Mouse (Mus musculus): ENCODE measurements around the gene Tmem97.
"Not testable (repeated sequence)": the region's sequence is repeated elsewhere in the genome, so short reads cannot be mapped to it uniquely, and the experiment has no call there.

Tmem97 gene

DNA sequence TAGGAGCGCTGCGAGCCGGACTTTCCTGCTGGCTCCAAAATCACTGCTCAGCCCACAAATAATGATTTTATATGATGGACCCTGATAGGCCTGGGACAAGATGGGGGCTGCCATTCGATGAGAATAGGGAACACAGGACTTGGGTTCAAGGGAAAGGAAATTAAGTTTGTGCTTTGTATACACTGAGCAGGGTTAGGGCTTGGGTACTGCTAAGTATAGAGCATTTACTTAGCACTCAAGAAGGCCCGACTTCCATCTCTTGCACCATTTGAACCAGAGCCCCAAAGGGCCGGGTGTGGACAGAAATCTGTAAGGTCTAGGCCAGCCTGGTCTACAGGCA is 452 bp upstream of the Tmem97 start:
- DNase-seq (ENCODE audit: low spot score in 2 of 2): no peak

DNA sequence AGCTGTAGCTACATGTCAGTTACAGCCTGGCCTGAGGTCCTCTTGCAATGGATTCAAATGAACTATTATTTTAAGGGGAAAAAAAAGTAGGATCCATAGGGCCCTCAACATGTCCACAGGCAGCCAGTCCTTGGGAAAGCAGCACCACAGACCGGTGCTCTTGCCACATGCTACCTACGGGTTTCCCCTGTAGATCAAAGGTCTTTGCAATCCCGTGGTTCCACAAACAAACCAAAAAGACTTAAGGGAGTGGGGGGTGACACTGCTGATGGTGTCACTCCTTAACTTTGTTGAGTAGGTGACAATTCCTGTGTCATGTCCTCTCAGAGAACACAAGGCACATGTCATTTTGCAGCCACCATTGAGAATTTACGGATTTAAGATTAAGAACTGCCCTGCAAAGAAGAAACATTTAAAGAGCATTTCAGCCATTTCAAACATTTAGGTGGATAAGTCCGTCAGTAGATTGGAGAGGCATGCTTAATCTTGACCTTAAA is 1.0 kb downstream of the Tmem97 start:
- no peak for DNase-seq (ENCODE audit: low spot score in 2 of 2)

- DNase-seq (ENCODE audit: low spot score in 2 of 2): no peak
These were observed 2.7 kb downstream of the Tmem97 start for GRCm38 (mm10) chr11:78547718-78548460.

DNA sequence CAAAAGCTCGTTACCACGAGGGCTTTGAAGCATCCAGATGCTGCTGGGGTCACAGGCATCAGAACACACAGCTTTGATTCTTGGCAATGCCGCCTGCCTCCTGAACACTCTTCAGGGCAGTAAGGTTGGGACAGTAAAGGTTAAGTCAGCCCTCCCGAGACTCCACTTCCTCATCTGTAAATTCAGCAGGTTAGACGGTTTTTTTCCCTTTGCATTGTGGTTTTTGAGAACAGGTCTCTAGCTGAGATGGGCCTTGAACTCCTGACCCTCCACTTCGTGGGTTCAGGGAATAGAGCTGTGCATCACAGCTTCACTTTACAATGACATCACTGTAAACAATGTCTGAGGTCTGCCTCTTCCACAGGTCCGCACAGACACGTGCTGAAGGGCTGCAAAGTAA is 5.4 kb downstream of the Tmem97 start:
- no peak for DNase-seq (ENCODE audit: low spot score in 2 of 2)

DNA sequence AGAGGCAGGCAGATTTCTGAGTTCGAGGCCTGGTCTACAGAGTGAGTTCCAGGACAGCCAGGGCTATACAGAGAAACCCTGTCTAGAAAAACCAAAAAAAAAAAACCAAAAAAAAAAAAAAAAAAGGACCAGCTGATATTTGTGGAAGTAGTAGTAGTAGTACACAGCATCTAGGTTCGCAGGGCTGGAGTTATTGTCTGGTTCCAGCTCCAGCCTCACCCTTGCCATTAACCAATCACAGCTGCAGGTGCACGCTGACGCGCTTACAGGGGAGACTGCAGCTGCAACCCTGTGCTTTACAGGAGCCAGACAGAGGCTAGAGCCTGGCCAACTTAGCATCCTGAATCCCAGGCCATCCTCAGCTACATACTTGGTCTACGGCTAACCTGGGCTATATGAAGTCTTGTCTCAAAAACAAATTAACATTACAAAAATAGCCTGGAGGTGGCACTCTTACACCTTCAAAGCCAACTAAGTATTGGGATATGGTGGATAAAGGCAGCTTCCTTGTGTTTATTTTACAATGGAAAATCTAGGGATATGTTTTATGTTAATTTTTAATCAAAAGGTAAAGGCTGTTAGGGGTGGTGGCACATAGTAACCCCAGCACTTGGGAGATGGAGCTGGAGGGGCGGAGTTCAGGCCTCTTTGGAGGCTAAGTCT is 6.0 kb downstream of the Tmem97 start:
- no peak for DNase-seq (ENCODE audit: low spot score in 2 of 2)

- no peak for DNase-seq (ENCODE audit: low spot score in 2 of 2)
These were observed 10.2 kb downstream of the Tmem97 start for GRCm38 (mm10) chr11:78540358-78540757.

- DNase-seq (ENCODE audit: low spot score in 2 of 2): no peak
These were observed 13.9 kb downstream of the Tmem97 start for GRCm38 (mm10) chr11:78536690-78537084.

DNA sequence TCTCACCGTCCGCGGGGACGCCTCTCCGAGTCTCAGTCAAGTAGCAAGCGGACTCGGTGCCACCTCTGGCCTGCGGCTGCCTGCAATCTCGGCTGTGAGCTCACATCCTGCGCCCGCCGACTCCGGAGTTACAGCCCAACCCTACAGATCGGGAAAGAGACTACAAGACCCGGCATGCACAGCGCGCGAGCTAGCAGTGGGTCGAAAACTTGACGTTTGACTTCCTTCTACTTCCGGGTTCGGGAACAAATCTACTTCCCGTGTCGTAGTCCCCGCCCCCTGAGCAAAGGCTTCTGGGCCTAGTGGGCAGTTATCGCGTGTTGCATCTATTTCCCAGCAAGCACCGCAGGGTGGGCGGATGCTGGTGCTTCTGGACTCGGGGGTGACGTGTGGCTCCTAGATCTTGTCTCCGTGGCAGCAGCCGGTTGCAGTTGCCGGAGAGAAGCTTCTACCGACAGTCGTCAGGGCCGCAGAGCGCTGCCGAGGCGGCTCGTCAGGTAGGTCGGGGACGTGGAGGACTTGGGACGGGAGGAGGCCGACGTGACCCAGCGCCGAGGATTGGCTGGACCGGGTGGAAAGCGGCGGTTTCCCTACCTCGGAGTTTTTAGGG is 14.4 kb downstream of the Tmem97 start, which contains the start of the genes Tnfaip1 and Ift20:
TSS of gene Tnfaip1 (minus strand) at position 253 of the 610 bp plus-strand sequence.
TSS of gene Ift20 (plus strand) at position 282 of the 610 bp plus-strand sequence.
- peak; percentile 99 for DNase-seq (ENCODE audit: low spot score in 2 of 2)

DNA sequence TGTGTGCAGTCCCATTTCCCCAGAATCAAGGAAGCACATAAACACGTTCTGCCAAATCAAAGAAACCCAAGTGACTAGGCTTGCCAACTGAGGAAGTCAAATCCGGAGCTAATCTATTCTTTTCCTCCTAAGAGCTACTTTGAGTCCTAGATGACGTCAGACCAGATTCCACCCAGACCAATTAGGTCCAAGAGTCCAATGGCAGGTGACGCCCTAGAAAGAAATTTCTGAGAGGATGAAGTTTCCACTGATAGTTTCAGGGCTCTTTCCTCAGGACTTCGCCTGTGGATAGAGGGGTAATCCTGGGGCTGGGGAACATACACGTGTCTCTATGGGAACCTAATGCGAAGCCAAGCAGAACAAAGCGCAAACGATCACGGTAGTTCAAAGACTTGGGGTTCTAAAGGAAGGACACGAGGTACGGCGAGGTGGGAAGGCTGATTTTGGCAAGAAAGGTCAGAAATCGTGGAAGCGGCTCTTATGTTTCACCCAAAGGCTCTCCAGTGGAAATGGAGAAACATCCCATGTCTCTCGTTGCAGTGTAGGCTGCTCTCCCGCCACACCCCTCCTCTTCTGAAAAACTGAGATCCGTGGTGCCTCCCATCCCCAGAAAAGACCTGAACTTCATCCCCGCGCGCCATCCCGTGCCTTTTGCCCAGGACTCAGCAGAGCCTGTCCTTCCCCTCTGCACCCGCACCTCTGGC is 15.0 kb downstream of the Tmem97 start:
- DNase-seq (ENCODE audit: low spot score in 2 of 2): no peak

DNA sequence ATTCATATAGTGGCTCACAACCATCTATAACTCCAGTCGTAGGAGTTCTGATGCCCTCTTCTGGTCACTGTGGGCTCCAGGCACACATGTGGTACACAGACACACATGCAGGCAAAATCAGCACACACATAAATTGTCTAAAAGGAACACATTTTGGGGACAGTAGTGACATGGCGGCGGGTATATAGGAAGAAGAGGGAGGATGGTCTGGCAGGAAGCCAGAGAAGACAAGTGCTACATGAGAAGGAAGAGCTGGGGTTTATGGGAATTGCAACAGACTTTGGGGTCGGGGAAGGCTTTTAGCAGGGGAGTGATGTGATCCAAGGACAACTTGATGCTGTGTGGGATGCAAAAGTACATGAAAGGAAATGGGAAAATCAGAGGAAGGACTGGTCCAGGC is 16.1 kb downstream of the Tmem97 start:
- no peak for DNase-seq (ENCODE audit: low spot score in 2 of 2)

DNA sequence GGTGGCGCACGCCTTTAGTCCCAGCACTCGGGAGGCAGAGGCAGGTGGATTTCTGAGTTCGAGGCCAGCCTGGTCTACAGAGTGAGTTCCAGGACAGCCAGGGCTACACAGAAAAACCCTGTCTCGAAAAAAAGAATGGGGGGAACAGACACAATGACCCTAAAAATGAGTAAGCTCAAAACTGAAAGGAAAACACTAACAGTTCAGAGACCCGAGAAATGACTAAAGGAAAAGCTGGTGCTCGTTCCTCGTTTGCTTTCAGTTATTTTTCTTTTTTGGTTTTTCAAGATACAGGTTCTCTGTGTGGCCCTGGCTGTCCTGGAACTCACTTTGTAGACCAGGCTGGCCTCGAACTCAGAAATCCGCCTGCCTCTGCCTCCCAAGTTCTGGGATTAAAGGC is 19.1 kb downstream of the Tmem97 start:
- DNase-seq (ENCODE audit: low spot score in 2 of 2): not testable (repeated sequence)

DNA sequence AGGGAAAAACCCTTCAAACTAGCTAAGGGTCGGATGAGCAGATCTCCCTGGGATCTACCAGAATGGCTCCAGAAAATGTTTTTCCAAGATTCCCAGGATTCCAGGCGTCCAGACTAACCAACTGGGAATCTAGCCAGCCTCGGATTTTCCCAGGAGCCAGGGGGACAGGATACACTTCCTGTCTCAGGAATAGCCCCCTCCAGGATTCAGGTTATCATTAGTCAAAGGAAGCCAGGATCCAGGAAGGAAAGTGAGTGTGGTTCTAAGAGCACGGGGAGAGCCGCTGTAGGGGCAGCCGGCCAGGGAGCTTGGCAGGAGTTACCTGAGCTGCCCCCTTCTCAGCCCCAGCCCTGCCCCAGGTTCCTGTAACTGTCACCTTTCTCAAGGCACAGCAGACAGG is 19.5 kb downstream of the Tmem97 start:
- DNase-seq (ENCODE audit: low spot score in 2 of 2): no peak

GRCm38 (mm10) chr11:78530001-78530400 is 20.6 kb downstream of the Tmem97 start:
- DNase-seq (ENCODE audit: low spot score in 2 of 2): no peak

DNA sequence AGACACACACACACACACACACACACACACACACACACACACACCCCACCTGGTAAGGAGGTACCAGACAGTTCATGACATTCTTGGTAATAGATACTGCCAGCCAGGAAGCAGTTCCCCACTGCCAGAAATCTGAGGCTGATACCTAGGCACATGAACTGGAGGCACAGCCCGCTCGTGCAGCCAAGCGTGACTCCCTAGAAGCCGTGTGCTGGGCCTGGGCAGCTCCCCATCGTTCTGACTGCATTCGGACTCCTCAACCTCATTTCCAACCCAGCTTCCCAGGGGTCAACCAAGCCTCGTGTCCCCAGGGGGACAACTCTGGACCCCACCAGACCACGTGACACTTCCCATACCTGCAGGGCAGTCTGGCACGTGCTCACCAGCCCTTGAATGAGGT is 21.9 kb downstream of the Tmem97 start:
- DNase-seq (ENCODE audit: low spot score in 2 of 2): no peak

- DNase-seq (ENCODE audit: low spot score in 2 of 2): no peak
These were observed 25.7 kb downstream of the Tmem97 start for GRCm38 (mm10) chr11:78524838-78525237.

GRCm38 (mm10) chr11:78523241-78523955 is 27.2 kb downstream of the Tmem97 start:
- no peak for DNase-seq (ENCODE audit: low spot score in 2 of 2)

GRCm38 (mm10) chr11:78522481-78522997 is 28.0 kb downstream of the Tmem97 start:
- no peak for DNase-seq (ENCODE audit: low spot score in 2 of 2)

DNA sequence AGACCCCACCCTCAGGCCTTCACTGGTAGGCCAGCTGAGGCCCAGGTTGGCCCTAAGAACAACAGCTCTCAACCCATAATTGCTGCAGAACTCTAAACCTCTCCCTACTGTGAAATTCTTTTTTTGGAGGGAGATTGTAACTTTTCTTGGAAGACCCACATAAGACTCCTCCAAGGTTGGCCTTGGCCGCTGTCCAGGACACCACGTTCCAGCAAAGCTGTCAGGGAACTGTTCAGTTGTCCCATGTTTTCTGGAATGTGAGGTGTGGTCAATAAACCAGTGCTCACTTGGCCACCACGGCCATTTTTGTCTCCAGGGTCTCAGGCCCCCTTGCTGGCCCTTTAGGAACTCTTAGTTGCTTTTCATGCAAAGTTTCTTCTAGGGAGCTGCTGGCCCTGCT is 28.7 kb downstream of the Tmem97 start:
- no peak for DNase-seq (ENCODE audit: low spot score in 2 of 2)

DNA sequence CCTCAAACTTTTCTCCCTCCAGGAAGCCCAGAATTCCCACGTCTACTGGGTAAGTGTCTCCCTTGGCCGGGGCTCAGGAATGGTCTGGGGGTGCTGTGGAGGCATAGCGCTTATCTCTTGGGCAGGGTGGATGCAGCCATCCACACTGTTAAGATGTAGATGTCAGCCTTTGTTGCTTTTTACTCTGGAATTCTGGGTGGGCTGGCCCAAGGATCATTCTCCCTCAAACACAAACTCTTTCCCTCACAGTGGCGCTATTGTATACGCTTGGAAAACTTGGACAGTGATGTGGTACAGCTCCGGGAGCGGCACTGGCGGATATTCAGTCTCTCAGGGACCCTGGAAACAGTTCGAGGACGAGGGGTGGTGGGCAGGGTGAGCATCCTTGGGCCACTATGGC is 31.6 kb downstream of the Tmem97 start:
- DNase-seq (ENCODE audit: low spot score in 2 of 2): no peak

DNA sequence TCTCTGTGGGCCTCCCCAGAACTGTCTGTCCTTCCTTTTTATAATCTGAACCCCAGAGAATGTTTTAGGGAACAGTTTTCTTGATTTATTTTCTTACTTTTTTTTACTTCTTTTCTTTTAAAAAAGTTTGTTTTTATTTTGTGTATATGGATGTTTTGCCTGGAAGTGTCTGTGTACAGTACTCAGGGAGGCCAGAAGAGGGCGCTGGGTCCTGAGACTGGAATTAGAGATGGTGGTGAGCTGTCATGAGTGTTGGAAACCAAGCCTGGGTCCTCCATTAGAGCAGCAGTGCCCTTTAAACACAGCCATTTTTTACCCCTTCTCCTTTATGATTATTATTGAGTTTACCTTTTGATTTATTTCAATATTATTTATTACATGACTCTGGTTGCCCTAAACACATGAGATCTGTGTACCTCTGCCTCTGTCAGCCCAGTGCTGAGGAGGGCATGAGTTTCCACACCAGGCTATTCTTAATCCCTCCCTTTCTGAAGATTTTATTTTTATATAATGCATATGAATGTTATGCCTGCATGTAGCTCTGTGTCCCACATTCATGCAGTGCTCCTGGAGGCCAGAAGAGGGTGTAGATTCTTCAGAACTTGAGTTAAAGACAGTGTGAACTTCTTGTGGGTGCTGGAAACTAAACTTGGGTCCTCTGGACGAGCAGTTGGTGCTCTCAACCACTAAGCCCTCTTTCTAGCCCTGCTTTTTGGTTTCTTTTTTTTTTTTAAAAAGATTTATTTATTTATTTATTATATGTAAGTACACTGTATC is 34.8 kb downstream of the Tmem97 start:
- no peak for DNase-seq (ENCODE audit: low spot score in 2 of 2)

All from right cerebral cortex, postnatal 36 days (tissue).